Mouse (Mus musculus): Measurements from ENCODE around the gene Hist1h4i.
"Not testable (repeated sequence)": the region's sequence is repeated elsewhere in the genome, so short reads cannot be mapped to it uniquely, and the experiment has no call there.

Hist1h4i gene

DNA sequence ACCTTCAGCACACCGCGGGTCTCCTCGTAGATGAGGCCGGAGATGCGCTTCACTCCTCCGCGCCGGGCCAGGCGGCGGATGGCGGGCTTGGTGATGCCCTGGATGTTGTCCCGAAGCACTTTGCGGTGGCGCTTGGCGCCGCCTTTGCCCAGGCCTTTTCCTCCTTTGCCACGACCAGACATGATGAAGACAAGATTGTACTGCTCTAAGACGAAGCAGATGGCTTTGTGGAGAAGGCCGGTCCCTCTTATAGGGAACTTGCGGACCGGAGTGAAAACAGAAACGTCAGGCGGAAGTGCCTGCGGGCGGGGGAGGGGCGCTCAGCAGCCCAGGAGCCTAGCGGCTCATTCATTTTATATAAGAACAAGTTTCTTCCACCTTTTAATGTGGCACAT is at the start of gene Hist1h4i:
Gene Hist1h4i, minus strand, starts transcription at position 221 of the 395 bp plus-strand sequence.
- DNase-seq (ENCODE audit: low spot score in 2 of 2): peak; percentile 97 to 98

DNA sequence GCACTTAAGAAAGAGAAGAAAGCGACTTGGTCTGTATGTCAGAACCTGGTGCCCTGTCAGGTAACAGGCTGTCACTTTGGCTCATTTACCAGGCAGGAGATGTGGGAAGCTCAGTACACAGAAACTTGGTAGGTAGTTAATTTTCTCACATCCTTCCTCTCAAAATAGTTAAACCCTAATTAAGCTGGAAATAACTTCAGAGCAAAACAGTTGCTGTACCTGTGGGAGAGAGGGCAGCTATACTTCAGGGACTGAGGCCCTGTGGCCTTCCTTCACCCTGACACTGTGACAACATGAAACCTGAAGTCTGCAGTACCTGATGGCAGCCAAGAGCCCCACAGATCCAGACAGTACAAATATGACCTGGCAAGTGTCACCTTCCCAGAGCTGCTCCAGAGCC is 43.0 kb upstream of the Hist1h4i start, which contains the start of gene Vmn1r188:
Gene Vmn1r188, plus strand, starts transcription at position 301 of the 400 bp plus-strand sequence.
- not testable (repeated sequence) for DNase-seq (ENCODE audit: low spot score in 2 of 2)

DNA sequence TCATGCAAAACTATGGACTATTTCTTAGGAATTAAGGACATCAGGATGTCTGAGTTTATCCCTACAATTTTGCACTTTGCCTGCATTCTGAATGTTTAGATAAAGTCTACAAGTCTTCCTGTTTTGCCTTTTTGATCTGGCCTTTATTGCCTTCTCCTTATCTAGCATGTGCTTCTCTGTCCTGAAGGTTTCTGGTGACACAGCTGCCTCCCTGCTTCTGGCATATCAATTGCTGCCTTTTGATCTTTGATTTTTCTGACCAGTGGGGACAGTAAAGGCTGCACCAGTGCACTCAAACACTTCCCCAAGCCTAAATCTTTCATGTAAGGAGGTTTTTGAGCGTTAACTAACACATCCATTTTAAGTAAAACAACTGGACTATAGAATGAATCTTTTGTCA is 22.3 kb upstream of the Hist1h4i start:
- no peak for DNase-seq (ENCODE audit: low spot score in 2 of 2)

DNA sequence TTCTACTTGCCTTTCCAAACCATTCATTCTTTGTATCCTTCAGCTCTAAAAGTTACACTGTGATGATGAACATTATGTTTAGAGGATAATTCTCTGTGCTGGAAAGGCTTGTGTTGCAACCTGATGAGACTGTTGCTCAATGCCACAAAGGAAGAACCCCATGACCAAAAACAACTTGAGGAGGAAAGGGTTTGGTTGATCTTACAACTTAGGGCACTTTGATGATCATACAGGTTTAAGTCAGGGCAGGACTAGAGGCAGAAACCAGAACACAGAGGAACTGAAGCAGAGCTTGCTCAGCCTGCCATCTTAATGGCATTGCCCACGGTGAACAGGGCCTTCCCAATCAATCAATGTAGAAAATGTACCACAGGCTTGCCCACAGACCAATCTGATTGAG is 20.3 kb upstream of the Hist1h4i start:
- DNase-seq (ENCODE audit: low spot score in 2 of 2): no peak

DNA sequence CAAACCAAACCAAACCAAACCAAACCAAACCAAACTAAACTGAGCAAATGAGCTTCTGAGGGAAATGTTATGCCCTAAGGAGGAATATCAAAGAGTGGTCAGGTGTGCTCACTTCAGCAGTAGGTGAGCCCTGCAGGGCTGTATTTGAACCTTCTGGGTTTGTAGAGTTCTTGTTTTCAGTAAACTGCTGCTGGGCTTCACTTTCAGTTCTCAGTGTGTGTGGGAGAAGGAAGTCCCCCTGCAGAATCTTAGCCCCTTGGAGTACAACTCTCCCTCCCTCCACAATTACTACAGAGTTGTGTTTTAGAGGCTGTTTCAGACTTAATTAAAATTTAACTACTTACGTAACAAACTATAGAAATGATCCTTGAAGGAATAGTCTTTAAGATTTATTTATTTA is 12.6 kb upstream of the Hist1h4i start:
- no peak for DNase-seq (ENCODE audit: low spot score in 2 of 2)

DNA sequence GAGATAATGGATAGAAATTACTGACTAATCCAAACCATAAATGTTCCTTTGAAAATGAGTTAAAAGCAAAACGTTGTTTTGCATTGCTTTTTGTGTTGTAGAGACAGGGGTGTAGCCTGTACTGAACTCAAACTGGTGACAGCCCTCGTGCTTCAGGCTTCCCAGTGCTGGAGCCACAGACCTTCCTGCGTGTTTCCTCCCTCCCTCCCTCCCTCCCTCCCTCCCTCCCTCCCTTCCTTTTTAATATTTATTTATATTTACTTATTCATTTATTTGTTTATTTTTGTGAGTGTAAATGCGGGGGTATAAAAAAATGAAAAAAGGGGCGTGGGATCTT is 10.3 kb upstream of the Hist1h4i start:
- no peak for DNase-seq (ENCODE audit: low spot score in 2 of 2)

DNA sequence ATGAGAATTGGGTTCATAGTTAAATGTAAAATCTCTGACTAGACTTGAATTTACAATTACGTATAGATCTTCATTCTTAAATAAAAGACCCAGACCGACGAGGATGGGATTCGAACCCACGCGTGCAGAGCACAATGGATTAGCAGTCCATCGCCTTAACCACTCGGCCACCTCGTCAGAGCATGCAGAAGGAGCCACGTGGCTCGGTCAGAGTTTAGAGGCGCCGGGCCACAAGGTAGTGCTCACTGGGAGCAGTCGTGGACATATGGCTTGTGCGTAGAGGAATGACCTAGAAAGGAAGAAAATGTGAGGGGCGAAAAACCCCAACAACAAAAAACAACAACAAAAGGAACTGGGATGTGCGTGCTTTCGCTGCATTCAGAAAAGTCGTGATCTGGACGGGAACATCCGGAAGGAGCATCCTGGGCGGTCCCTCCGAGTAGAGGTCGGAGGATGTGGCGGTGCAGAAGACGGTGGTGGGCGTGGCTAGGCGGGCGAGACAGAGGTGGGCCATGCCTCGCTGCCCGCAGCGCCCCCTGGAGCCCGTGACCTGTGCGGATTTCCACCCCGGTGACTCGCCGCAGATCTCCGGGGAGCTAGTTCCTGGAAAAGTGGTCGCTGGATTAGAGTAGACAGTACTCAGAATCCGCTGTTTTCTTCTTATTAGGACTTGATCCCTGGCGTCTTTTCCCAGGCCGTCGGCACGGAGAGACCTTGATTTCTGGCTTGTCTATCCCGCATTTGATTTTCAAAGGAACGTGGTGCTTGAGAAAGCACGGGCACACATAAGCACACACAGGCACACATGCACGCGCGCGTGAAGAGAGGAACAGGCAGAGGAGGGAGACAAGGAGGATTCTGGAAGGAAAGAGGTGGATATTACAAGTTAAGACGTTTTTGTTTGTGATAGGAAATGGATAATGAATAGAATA is 9.7 kb upstream of the Hist1h4i start:
- DNase-seq (ENCODE audit: low spot score in 2 of 2): peak; percentile 91 to 92

DNA sequence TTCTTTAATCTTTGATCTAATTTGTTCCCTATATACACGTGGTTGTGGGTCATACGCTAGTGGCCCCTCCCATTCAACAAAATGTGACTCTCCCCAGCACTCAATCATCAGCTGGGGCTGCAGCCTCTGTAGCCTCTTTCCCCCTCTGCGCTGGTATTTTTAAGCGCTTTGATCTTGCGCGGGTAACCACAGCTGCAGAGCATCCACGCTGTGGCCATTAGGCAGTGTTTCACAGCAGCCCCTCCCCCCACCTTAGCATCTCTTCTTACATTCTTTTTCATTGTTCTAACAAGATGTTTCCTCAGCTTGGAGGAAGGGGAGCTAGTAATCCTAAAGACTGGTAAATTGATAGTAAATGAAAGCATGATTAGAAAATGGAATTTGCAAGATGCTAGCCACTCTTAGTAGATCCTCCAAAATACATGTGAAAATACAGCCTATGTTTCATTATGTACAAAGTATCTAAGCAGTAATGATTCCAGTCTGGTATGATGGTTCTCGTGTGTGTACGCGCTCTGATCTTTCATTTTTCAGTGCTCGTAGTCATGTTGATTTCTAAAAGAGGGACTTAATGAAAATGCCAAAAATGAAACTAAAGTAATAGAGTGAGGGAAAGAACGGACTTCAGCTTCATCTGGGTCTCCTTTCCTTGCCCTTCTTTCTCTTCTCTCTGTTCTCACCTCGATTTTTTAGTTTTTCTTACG is 8.7 kb upstream of the Hist1h4i start:
- peak; percentile 60 to 64 for DNase-seq (ENCODE audit: low spot score in 2 of 2)

DNA sequence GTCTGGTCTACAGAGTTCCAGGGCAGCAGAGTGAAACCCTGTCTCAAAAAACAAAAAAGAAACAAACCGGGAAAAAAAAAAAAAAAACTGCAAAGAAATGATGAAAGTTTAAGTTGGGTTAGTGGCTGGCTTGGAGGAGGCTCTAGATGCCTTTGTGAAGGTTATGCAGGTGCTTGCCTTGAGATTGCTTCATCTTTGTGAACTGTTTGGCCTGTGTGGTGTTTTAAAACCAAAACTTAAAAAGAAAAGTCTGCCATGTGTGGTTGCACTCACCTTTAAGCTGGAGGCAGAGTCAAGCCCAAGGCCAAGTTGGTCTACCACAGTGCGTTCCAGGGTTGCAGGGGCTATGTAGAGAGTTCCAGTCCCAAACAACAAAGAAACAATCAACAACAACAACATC is 7.9 kb upstream of the Hist1h4i start:
- no peak for DNase-seq (ENCODE audit: low spot score in 2 of 2)

DNA sequence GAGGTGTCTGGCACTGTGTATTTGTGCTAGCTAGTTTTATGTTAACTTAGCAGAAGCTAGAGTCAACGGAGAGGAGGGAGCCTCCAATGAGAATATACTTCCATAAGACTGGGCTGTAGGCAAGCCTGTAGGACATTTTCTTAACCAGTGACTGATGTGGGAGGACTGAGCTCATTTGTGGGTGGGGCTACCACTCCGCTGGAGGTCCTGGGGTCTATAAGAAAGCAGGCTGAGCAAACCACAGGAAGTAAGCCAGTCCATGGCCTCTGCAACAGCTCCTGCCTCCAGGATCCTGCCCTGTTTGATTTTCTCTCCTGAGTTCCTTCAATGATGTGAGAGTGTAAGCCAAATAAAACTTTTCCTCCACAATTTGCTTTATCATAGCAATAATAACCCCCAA is 4.1 kb upstream of the Hist1h4i start:
- no peak for DNase-seq (ENCODE audit: low spot score in 2 of 2)

DNA sequence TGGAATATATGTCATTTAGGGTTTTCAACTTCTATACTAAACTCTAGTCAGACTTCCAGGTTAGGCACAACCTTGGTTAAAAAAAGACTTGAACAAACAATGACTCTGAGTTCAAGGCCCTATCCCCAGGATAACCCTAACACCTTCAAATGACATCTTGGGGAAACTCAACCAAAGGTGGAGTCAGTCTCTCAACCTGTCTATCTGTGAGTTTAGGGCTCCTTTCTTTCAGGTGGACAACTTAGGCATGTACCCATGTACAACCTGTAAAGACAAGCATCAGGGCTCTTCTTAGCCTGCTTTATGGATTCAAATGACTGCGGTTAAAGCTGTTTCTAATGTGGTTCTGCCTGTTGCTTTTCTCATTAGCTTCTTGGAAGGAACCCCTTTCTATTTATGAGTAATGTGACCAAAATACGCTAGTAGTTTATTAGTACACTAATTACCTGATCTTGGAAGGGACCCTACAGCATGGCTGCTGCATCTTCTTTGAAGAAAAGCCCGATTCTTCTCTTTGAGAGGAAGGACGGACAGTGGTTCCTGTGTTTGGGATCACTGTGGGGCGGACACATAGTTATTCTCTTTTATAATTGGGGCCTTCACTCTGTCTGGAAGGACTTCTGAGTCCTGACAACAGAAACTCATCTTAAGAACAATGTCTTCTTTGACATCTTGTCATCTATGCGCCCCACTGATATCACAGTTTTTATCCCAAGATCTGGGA is 3.4 kb upstream of the Hist1h4i start:
- no peak for DNase-seq (ENCODE audit: low spot score in 2 of 2)

DNA sequence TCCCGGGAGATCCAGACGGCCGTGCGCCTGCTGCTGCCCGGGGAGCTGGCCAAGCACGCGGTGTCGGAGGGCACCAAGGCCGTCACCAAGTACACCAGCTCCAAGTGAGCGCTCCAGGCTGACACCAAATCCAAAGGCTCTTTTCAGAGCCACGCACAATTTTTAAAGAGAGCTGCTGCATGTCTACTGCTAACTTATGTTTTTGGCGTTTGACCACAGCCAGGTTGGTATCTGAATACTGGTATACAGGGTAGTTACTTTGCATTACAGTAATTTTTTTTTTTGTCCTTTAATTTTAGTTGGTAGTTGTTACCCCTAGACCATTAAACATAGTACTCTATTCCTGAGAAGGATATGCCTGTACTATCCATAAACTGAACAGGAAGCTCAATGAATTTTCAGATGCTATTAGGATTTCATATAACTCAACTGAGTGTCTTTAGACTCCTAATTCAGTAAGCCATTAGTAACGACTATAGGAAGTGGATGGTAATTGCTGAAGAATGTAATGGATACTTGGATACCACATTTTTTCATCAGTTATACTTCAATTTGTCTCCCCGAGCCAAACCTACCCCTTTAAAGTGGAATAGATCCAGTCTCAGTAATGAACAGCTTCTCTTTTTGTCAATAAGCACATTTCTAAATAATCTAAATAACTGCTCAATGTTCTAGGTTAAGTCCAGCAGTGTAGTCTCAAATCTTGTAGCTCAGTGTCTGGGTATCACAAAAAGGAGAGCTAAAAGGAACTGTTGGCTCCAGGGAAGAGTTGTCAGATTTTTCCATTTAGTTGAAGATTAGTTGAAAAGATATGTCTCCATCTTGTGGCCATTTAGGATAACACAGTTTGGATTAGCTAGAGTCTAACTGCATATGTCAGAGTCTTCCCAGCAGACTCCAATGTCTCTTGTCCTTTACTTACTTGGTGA is 2.6 kb upstream of the Hist1h4i start:
- no peak for DNase-seq (ENCODE audit: low spot score in 2 of 2)

DNA sequence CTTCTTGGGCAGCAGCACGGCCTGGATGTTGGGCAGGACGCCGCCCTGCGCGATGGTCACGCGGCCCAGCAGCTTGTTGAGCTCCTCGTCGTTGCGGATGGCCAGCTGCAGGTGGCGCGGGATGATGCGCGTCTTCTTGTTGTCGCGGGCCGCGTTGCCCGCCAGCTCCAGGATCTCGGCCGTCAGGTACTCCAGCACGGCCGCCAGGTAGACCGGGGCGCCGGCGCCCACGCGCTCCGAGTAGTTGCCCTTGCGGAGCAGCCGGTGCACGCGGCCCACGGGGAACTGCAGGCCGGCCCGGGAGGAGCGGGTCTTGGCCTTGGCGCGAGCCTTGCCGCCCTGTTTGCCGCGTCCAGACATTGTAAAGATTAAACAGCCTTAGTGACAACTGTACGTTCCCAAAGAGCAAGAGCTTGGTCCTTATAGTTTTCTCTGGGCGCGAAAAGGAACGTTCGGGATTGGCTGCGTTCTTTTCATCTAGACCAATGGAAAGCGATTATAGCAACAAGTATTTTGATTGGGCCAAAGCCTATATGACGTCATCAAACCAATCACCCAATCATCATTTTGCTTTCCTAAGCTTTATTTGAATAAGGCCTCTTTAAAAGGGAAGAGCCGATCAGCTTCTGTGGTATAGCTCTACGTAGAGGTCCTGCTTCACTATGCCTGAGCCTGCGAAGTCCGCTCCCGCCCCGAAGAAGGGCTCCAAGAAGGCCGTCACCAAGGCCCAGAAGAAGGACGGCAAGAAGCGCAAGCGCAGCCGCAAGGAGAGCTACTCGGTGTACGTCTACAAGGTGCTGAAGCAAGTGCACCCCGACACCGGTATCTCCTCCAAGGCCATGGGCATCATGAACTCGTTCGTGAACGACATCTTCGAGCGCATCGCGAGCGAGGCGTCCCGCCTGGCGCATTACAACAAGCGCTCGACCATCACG is 1.7 kb upstream of the Hist1h4i start, which contains the start of the genes Hist1h2ag and Hist1h2bj:
Gene Hist1h2ag, minus strand, starts transcription at position 377 of the 935 bp plus-strand sequence.
Gene Hist1h2bj, plus strand, starts transcription at position 647 of the 935 bp plus-strand sequence.
- peak; percentile 93 to 96 for DNase-seq (ENCODE audit: low spot score in 2 of 2)

DNA sequence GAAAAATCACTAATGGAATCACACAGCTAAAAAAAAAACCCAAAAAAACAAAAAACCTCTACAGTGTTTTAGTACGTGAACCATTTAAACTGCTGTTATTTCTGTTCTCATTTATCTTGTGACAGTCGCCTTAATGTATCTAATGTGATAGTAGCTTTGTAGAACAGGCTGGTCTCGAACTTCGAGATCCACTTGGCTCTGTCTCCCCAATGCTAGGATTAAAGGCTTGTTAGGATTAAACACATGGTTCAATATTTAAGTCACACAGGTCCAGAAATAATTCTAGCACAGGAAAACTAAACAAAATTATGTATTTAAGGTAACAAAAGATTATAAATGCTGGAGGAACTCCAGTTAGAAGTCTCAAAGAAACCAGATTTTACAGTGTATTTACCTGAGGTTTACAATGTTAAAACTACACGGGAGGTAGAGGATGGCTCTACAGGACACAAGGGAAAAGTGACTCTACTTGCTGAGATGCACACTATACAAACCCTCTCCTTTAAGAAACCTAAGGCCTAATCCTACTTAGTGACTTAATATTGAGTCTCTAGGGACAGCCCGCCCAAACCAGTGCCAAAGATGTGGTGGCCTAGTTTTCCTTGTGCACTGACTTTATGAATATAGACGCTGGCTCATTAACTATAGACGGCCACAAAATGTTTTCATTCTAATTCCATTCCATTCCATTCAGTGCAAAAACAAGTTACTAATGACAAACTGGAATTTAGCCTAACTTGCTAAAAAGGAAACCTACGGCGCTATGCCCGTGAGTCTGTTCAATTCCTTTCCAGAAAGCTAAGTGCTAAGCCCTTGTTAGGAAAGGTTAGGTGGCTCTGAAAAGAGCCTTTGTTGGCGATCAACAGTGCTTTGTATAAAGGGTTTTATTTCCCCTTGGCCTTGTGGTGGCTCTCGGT is 747 bp upstream of the Hist1h4i start:
- no peak for DNase-seq (ENCODE audit: low spot score in 2 of 2)

DNA sequence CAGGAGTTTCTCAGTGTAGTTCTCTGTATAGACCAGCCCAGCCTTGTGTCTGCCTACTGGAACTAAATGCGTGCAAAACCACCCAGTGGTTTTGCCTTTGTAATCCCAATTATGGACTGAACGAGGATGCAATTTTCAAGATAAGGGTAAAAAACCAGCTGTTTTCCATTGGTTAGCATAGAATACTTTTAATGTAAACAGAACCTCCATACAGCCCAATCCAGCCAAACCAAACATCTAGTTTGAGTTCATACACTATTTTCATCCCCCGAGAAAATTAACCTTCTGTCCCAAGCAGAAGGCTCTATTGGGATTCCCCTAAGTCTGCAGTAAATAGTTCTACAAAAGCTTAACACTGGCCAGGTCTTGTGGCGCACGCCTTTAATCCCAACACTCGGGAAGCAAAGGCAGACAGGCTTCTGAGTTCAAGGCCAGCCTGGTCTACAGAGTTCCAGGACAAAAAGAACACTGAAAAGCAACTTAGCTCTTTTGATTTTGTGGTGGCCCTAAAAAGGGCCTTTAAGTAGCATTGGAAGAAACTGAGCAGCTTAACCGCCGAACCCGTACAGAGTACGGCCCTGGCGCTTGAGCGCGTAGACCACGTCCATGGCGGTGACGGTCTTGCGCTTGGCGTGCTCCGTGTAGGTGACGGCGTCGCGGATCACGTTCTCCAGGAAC is 559 bp downstream of the Hist1h4i start:
- DNase-seq (ENCODE audit: low spot score in 2 of 2): no peak

DNA sequence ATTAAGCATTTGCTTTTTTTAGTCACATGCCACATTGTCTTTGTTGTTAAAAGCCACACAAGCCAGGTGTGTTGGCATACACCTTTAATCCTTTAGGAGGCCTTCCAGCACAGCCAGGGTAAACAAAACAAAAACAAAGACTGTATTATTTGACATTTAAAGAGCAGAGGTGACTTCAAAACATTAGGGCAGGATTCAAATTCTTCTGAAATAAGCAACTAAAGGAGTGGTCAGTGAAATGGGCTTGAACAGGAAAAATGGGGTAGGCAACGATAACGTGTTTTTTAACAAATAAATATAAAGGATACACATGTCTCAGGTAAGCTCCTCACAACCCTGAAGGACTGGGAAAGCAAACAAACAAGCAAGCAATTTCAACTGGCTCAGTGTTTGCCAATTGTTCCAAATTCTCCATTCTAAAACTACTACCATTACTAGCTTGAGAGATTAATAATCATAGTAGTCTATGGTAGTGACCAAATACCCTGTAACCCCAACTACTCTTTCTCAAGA is 1.2 kb downstream of the Hist1h4i start:
- no peak for DNase-seq (ENCODE audit: low spot score in 2 of 2)

DNA sequence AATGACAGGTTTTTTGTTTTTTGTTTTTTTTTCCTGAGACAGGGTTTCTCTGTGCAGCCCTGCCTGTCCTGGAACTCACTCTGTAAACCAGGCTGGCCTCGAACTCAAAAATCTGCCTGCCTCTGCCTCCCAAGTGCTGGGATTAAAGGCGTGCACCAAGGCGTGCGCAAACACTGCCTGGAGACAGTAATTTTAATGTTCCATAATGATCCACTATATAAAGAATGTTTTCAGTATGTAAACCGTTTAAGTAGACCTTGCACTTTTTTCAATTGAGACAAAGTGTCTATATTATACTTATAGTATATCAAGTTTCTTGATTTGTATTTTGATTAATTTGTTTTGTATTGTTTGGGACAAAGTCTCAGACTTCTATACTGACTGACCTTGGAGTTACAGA is 1.8 kb downstream of the Hist1h4i start:
- DNase-seq (ENCODE audit: low spot score in 2 of 2): no peak

DNA sequence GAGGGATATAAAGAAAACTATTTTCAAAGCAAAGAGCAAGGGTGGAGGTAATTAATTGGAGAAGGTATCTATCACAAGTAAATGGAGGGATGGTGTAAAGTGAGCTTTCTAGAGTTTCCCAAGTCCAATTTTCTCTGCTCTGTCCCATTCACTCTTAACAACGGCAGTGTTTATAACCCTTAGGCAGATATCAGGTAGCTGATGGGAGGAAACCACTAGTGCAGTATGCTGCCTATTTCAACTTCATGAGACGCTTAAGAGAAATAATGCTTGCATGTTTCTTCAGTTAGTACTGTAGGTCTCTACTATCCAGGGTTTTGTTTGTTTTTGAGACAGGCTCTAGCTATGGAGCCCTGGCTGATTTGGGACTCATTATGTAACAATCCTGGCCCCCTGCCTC is 3.7 kb downstream of the Hist1h4i start:
- DNase-seq (ENCODE audit: low spot score in 2 of 2): no peak

Data from right cerebral cortex, postnatal 10 days (tissue).